Mouse (Mus musculus) bone marrow macrophage, adult 2 months (primary cell): ENCODE measurements around the gene Olfr263. TPM values are rescaled to one million over a fixed set of nuclear protein-coding genes. Genes with fewer than 3 reads are reported as not detected.
A peak's percentile ranks its signal among the peaks of the same experiment; 100 is the strongest.

Experiments
- H3K27ac ChIP-seq: 2 replicates; pipeline ENCODE4 v1.5.1; 2012; ENCODE audit warnings: low read depth, low read length; ENCODE audit not compliant: insufficient read depth
- H3K4me1 ChIP-seq: 2 replicates; pipeline ENCODE4 v1.6.1; 2012; ENCODE audit warnings: low read length; ENCODE audit not compliant: control insufficient read depth, insufficient read depth
- H3K4me3 ChIP-seq: 2 replicates; pipeline ENCODE4 v1.5.1; 2012; ENCODE audit warnings: mild to moderate bottlenecking, low read length, moderate library complexity; ENCODE audit not compliant: insufficient read depth
- CTCF ChIP-seq: IDR thresholded peaks from 2 replicates; pipeline ENCODE4 v1.5.1; 2012; ENCODE audit warnings: low read depth, mild to moderate bottlenecking, low read length, moderate library complexity
- POLR2A ChIP-seq: IDR thresholded peaks from 2 replicates; pipeline ENCODE4 v1.6.1; 2012; ENCODE audit warnings: mild to moderate bottlenecking, low read depth, low read length, borderline replicate concordance
- polyA plus RNA-seq: library from polyadenylated mRNA; stranded (reverse); fragments of >200 nt; gene quantifications from 2 replicates; pipeline ENCODE4 v1.2.4, GENCODE M21; 2012; ENCODE audit not compliant: missing spikeins, insufficient read depth, insufficient read length

Gene Olfr263
- polyA plus RNA-seq, 1 experiment = not detected

DNA sequence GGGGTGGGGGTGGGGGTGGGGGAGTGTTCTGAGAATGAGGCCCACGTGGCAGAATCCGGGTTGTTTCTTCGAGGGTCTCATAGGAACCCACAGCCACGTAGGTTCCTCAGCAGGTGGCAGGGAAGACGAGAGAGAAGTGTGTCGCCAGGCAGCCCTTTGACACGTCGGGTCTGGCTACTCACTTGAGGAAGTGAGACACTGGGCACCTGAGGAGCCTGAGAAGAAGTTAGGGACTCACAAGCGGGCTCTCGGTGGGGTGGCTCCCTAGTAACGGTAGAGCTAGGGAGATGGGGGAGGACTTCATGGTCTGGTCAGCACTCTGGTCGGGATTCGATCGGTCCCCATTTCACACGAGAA is 49.9 kb downstream of the Olfr263 start, which contains the start of gene Trim27:
Gene Trim27, plus strand, starts transcription at position 79 of the 357 bp plus-strand sequence.
- no peak for TF ChIP-seq POLR2A
- TF ChIP-seq CTCF = no peak
- H3K4me1 ChIP-seq = peaks cover 12% of the 10 kb centered on the region
- peak within 1 kb of the TSS; percentile 73 for H3K4me3 ChIP-seq

DNA sequence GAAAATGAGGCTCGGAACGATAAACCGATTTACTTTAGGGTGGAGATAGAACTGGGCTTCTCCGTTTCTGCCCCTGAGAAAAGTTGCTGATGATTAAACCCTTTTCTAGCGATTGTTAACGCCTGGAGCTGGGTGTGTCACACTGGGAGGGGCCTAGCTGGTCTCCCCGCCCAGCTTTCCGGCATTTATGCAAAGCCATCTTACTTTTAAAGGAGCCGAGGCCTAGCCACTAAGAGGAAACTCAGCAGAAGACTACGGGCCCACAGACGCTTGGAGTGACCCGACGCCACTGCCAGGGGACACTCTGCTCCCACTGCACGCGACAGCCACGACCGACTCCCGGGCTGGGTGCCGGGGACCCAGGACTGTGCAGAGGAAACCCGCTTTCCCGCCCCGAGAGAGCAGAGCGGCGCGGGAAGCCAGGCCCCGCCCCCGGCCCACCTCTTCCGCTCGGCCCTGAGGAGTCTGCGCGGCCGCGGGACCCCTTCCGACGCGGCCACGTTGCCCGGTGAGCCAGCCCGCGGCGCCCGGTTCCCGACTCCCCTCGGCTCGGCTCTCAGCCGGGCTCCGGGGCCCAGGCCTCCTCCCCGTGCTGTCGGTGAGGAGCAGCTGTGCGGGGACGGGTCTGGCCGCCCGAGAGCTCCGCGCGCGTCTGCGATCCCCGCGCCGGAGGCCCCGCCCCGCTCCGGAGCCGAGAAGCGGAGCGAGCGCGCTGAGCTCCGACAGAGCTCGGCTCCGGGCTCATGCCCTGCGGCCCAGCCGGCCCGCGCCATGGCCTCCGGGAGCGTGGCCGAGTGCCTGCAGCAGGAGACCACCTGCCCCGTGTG is 50.5 kb downstream of the Olfr263 start:
- TF ChIP-seq POLR2A (no peak), CTCF (no peak)
- Histone ChIP-seq H3K27ac (peak overlapping the region; percentile 91), H3K4me1 (peaks cover 9% of the 10 kb centered on the region), H3K4me3 (peak overlapping the region; percentile 73)

More for the DNA sequence above, 49.9 kb downstream of the Olfr263 start, which contains the start of gene Trim27:
- peak within 1 kb of the TSS; percentile 91 for H3K27ac ChIP-seq

DNA sequence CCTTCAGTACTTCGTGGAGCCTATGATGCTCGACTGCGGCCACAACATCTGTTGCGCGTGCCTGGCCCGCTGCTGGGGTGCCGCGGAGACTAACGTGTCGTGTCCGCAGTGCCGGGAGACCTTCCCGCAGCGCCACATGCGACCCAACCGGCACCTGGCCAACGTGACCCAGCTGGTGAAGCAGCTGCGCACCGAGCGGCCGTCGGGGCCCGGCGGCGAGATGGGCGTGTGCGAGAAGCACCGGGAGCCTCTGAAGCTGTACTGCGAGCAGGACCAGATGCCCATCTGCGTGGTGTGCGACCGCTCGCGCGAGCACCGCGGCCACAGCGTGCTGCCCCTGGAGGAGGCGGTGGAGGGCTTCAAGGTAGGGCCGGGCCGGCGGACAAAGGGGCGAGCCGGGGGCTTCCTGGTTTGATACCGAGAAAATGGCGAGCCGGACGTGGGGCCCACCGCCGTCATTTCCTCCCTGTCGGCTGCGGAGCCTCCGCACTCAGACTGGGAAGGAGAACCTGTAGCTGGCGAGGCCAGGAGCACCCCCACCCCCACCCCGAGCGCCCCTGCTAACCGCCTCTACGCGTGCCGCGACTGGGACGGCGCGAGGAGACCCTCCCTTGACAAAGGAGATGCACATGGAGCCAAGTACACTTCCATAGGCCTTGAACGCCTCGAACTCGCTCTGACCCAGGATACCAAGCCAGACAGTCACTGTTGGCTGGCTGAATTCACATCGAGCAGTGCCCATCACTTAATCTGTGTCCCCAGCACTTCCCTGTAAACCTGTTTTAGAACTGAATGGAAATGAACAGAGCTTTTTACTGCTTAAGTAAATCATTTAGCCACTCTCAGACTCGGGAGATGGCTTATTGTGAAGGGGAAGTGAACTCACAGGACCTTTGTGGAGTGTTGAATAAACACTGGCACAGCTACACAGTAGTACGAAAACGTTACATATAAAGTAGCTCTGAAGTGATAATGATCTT is 51.4 kb downstream of the Olfr263 start:
- TF ChIP-seq CTCF = no peak
- H3K4me3 ChIP-seq = peak overlapping the region; percentile 73
- H3K27ac ChIP-seq = peak overlapping the region; percentile 91
- peaks cover 9% of the 10 kb centered on the region for H3K4me1 ChIP-seq

DNA sequence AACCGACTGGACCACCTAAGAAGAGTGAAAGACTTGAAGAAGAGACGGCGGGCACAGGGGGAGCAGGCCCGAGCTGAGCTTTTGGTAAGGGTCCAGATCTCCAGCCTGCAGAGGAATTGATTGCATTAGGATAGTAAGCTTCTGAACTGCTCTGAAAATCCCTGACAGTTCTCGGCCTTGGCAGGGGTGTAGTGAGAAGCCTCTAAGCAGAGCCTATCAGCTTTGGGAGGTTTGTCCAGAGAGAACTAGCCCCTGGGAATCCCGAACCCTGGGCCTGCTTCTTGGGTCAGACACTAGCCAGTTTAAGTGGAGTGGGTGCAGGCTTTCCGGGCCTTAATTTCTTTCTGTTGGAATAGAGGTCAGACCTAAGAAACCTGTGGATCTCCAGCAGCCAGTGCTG is 52.6 kb downstream of the Olfr263 start:
- TF ChIP-seq POLR2A = no peak
- peaks cover 9% of the 10 kb centered on the region for H3K4me1 ChIP-seq
- no peak overlapping the region for H3K27ac ChIP-seq
- peak overlapping the region; percentile 44; the same call in 1 of the 2 replicates for H3K4me3 ChIP-seq

DNA sequence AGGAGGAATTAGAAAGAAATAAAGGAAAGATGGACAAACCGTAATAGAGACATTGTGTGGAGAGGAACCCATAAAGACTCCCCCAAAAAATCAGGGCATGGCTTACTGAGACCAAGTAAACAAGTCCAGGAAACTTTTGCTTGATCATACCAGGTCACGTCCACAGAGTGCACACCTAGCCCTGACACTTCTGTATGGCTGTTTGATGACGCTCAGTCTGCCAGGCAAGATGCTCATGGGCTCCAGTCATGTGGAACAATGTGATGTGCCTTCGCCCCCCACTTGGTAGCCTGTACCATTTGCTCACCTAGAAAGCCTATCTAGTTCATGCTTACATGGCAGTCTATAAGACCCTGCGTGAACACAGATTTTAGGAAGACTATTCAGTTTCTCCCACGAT is 53.6 kb downstream of the Olfr263 start:
- Histone ChIP-seq H3K4me1 (peaks cover 9% of the 10 kb centered on the region), H3K27ac (no peak overlapping the region), H3K4me3 (no peak overlapping the region)
- TF ChIP-seq CTCF (no peak), POLR2A (no peak)

DNA sequence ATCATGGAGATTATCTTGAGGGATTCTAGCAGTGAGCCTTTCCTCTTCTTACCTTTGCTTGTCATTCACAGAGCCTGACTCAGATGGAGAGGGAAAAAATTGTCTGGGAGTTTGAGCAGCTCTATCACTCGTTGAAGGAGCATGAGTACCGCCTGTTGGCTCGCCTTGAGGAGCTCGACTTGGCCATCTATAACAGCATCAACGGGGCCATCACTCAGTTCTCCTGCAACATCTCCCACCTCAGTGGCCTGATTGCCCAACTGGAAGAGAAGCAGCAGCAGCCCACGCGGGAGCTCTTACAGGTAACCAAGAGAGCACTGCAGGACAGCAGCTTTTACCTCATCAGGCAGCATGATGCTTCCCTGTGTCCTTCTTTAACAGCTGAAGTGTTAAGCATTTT is 54.2 kb downstream of the Olfr263 start:
- peaks cover 9% of the 10 kb centered on the region for H3K4me1 ChIP-seq
- no peak overlapping the region for H3K27ac ChIP-seq
- H3K4me3 ChIP-seq = no peak overlapping the region
- TF ChIP-seq CTCF (no peak), POLR2A (no peak)

DNA sequence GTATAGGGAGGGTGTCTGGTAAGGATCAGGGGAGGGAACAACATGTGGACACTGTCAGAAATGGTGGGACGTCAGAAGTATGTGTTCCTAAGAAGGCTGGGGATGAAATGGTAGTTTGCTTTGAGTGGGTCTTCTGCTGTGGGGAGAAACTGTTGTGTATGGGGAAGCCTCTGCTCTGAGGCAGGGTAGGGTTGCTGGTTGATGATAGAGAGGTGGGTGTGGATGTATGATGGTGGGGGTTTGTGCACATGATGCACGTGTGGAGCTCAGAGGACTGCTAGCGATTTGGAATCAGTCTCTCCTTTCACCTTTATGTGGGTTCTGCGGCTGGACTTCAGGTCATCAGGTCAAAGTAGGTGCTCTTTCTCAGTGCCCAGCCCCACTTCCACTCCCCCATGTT is 56.1 kb downstream of the Olfr263 start:
- Histone ChIP-seq H3K4me1 (peaks cover 6% of the 10 kb centered on the region; the same call in 1 of the 2 replicates), H3K4me3 (no peak overlapping the region), H3K27ac (no peak overlapping the region)
- TF ChIP-seq POLR2A = no peak
- no peak for TF ChIP-seq CTCF

Other genes with a start within 250 kb of the Olfr263 start
- gene Olfr1370, start 54.7 kb upstream of the Olfr263 start, polyA plus RNA-seq = not detected in 2 replicates
- gene Olfr1369-ps1, start 18.2 kb upstream of the Olfr263 start, polyA plus RNA-seq = not detected in 2 replicates
- gene Olfr1368, start 16.2 kb downstream of the Olfr263 start, polyA plus RNA-seq = not detected in 2 replicates
- 44.6 and 46.6 TPM in 2 replicates for gene Trim27, start 49.8 kb downstream of the Olfr263 start, polyA plus RNA-seq
- gene Gpx5, start 163.1 kb downstream of the Olfr263 start, polyA plus RNA-seq = not detected in 2 replicates
- gene Gpx6, start 182.5 kb downstream of the Olfr263 start, polyA plus RNA-seq = not detected in 2 replicates
- not detected in 2 replicates for gene Olfr1367, start 217.3 kb downstream of the Olfr263 start, polyA plus RNA-seq
- gene Zscan12, start 233.2 kb downstream of the Olfr263 start, polyA plus RNA-seq = 5.7 and 7.1 TPM in 2 replicates